Mouse (Mus musculus): Measurements from ENCODE around the gene Dusp27. TPM values are rescaled to one million over a fixed set of nuclear protein-coding genes. Genes with fewer than 3 reads are reported as not detected.

Dusp27 gene
- polyA plus RNA-seq, 1 experiment from 2014 or later, result 6.4 TPM

DNA sequence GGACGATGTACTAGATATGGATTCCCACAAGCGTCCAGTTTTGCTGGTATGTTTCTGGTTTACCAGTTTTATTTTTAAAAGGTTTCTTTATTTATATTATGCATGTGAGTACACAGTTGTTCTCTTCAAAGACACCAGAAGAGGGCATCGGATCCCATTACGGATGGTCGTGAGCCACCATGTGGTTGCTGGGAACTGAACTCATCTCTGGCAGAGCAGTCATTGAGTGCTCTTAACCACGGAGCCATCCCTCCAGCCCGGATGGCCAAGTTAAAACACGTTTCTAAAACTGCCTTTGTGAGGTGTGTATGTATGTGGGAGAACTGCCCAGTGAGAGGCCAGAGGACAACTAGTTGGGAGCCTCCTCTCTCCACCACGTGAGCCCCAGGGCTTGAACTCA lies 30.9 kb upstream of the Dusp27 start:
- Histone ChIP-seq H3K9ac (no peak overlapping the region), H3K27ac (replicated peaks) (no peak overlapping the region), H3K4me2 (replicated peaks) (no peak overlapping the region), H3K4me3 (replicated peaks) (no peak overlapping the region), H3K36me3 (no peaks in the 10 kb centered on the region), H3K27me3 (peaks cover 39% of the 10 kb centered on the region), H3K4me1 (peaks cover 15% of the 10 kb centered on the region), H3K9me3 (replicated peaks) (no peaks in the 10 kb centered on the region)
- WGBS, result 60% methylated on average over 9 of the region's 9 CpGs
- ATAC-seq (ENCODE audit: insufficient number of reproducible peaks, low FRiP score, low TSS enrichment, low read depth), result no peak

- WGBS, result 82% methylated on average over 12 of the region's 12 CpGs
- Histone ChIP-seq H3K9ac (no peak overlapping the region), H3K27me3 (peaks cover 39% of the 10 kb centered on the region)
Measured at GRCm38 (mm10) chr1:166157712-166158111, 30.0 kb upstream of the Dusp27 start.

GRCm38 (mm10) chr1:166155113-166155494 lies 27.4 kb upstream of the Dusp27 start:
- no peak overlapping the region for H3K9ac ChIP-seq
- 53% methylated on average over 10 of the region's 10 CpGs for WGBS
- H3K4me2 ChIP-seq (replicated peaks), result no peak overlapping the region
- H3K36me3 ChIP-seq, result no peaks in the 10 kb centered on the region
- peaks cover 34% of the 10 kb centered on the region for H3K27me3 ChIP-seq
- H3K9me3 ChIP-seq (replicated peaks), result no peaks in the 10 kb centered on the region
- no peak for ATAC-seq (ENCODE audit: insufficient number of reproducible peaks, low FRiP score, low TSS enrichment, low read depth)
- no peak overlapping the region for H3K27ac ChIP-seq (replicated peaks)
- peaks cover 10% of the 10 kb centered on the region for H3K4me1 ChIP-seq
- no peak overlapping the region for H3K4me3 ChIP-seq (replicated peaks)

More at GRCm38 (mm10) chr1:166157712-166158111, 30.0 kb upstream of the Dusp27 start:
- H3K4me2 ChIP-seq (replicated peaks), result no peak overlapping the region
- ATAC-seq (ENCODE audit: insufficient number of reproducible peaks, low FRiP score, low TSS enrichment, low read depth), result no peak
- H3K36me3 ChIP-seq, result no peaks in the 10 kb centered on the region
- peaks cover 15% of the 10 kb centered on the region for H3K4me1 ChIP-seq
- H3K27ac ChIP-seq (replicated peaks), result no peak overlapping the region
- no peak overlapping the region for H3K4me3 ChIP-seq (replicated peaks)
- no peaks in the 10 kb centered on the region for H3K9me3 ChIP-seq (replicated peaks)

- Histone ChIP-seq H3K36me3 (no peaks in the 10 kb centered on the region), H3K4me3 (replicated peaks) (peak overlapping the region; percentile 16), H3K4me2 (replicated peaks) (peak overlapping the region; percentile 39), H3K4me1 (peaks cover 10% of the 10 kb centered on the region), H3K9me3 (replicated peaks) (no peaks in the 10 kb centered on the region), H3K9ac (0 out of 2 replicates have a peak overlapping the region, but pooled peaks have one; percentile 1), H3K27ac (replicated peaks) (no peak overlapping the region), H3K27me3 (peaks cover 29% of the 10 kb centered on the region)
- 14% methylated on average over 29 of the region's 29 CpGs for WGBS
- ATAC-seq (ENCODE audit: insufficient number of reproducible peaks, low FRiP score, low TSS enrichment, low read depth), result no peak
Measured at GRCm38 (mm10) chr1:166154162-166155112, 26.7 kb upstream of the Dusp27 start.

GRCm38 (mm10) chr1:166153351-166154120 lies 25.8 kb upstream of the Dusp27 start:
- H3K27ac ChIP-seq (replicated peaks), result no peak overlapping the region
- WGBS, result 10% methylated on average over 18 of the region's 18 CpGs
- no peak overlapping the region for H3K4me3 ChIP-seq (replicated peaks)
- ATAC-seq (ENCODE audit: insufficient number of reproducible peaks, low FRiP score, low TSS enrichment, low read depth), result no peak
- H3K9ac ChIP-seq, result no peak overlapping the region
- no peaks in the 10 kb centered on the region for H3K36me3 ChIP-seq
- H3K4me1 ChIP-seq, result peaks cover 10% of the 10 kb centered on the region
- H3K27me3 ChIP-seq, result peaks cover 22% of the 10 kb centered on the region
- H3K9me3 ChIP-seq (replicated peaks), result no peaks in the 10 kb centered on the region
- H3K4me2 ChIP-seq (replicated peaks), result peak overlapping the region; percentile 39; the same call in 1 of the 2 replicates

GRCm38 (mm10) chr1:166152034-166152433 lies 24.3 kb upstream of the Dusp27 start:
- Histone ChIP-seq H3K27ac (replicated peaks) (no peak overlapping the region), H3K4me2 (replicated peaks) (no peak overlapping the region), H3K9ac (no peak overlapping the region), H3K36me3 (no peaks in the 10 kb centered on the region), H3K27me3 (peaks cover 22% of the 10 kb centered on the region), H3K4me1 (peaks cover 10% of the 10 kb centered on the region), H3K9me3 (replicated peaks) (no peaks in the 10 kb centered on the region), H3K4me3 (replicated peaks) (no peak overlapping the region)
- WGBS, result 87% methylated on average over 10 of the region's 10 CpGs
- ATAC-seq (ENCODE audit: insufficient number of reproducible peaks, low FRiP score, low TSS enrichment, low read depth), result no peak

GRCm38 (mm10) chr1:166151341-166151740 lies 23.6 kb upstream of the Dusp27 start:
- Histone ChIP-seq H3K4me3 (replicated peaks) (no peak overlapping the region), H3K4me2 (replicated peaks) (no peak overlapping the region), H3K27me3 (peaks cover 22% of the 10 kb centered on the region), H3K36me3 (no peaks in the 10 kb centered on the region), H3K9me3 (replicated peaks) (no peaks in the 10 kb centered on the region), H3K4me1 (peaks cover 10% of the 10 kb centered on the region), H3K27ac (replicated peaks) (no peak overlapping the region), H3K9ac (no peak overlapping the region)
- no peak for ATAC-seq (ENCODE audit: insufficient number of reproducible peaks, low FRiP score, low TSS enrichment, low read depth)
- 59% methylated on average over 11 of the region's 11 CpGs for WGBS

DNA sequence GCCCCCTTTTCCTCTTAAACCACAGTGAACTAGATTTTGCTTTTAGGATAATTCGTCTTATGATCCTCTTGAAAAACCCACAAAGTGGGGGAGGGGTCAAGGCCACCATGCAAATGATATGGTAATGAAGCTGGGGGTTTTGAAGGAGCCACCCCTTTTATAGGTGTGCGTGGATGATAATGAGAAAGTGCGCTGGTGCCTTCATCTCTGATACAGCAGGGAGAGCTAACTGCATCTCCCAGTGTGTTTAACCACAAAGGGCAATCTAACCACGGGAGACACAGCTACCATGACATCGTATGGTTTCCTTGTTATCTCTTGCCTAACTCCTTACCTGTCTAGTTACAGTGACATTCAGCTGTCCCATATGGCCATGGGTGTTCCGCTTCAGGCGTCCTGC lies 22.3 kb upstream of the Dusp27 start:
- H3K9ac ChIP-seq, result no peak overlapping the region
- no peaks in the 10 kb centered on the region for H3K9me3 ChIP-seq (replicated peaks)
- H3K4me3 ChIP-seq (replicated peaks), result no peak overlapping the region
- no peak overlapping the region for H3K27ac ChIP-seq (replicated peaks)
- no peak overlapping the region for H3K4me2 ChIP-seq (replicated peaks)
- no peaks in the 10 kb centered on the region for H3K36me3 ChIP-seq
- peaks cover 10% of the 10 kb centered on the region for H3K4me1 ChIP-seq
- ATAC-seq (ENCODE audit: insufficient number of reproducible peaks, low FRiP score, low TSS enrichment, low read depth), result no peak
- 79% methylated on average over 7 of the region's 7 CpGs for WGBS
- H3K27me3 ChIP-seq, result peaks cover 13% of the 10 kb centered on the region

GRCm38 (mm10) chr1:166149441-166149840 lies 21.7 kb upstream of the Dusp27 start:
- H3K9ac ChIP-seq, result no peak overlapping the region
- 79% methylated on average over 4 of the region's 4 CpGs for WGBS
- no peak overlapping the region for H3K4me3 ChIP-seq (replicated peaks)
- peaks cover 7% of the 10 kb centered on the region for H3K27me3 ChIP-seq
- no peak overlapping the region for H3K4me2 ChIP-seq (replicated peaks)
- H3K4me1 ChIP-seq, result peaks cover 8% of the 10 kb centered on the region
- no peak overlapping the region for H3K27ac ChIP-seq (replicated peaks)
- H3K9me3 ChIP-seq (replicated peaks), result no peaks in the 10 kb centered on the region
- no peaks in the 10 kb centered on the region for H3K36me3 ChIP-seq
- no peak for ATAC-seq (ENCODE audit: insufficient number of reproducible peaks, low FRiP score, low TSS enrichment, low read depth)

DNA sequence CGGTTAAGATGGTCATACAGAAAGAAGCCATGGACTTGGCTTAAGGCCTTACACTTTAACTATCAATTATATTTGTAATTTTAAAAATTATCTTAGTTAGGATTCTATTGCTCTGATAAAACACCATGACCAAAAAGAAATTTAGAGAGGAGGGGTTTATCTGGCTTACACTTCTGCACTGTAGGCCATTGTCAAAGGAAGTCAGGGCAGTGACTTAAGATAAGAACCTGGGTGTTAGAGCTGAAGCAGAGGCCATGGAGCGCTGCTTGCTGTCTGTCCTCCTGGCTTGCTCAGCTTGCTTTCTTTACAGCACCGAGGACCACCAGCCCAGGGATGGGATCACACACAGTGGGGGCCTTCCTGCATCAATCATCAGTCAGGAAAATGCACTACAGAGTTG lies 19.9 kb upstream of the Dusp27 start:
- no peak for ATAC-seq (ENCODE audit: insufficient number of reproducible peaks, low FRiP score, low TSS enrichment, low read depth)
- no peak overlapping the region for H3K27ac ChIP-seq (replicated peaks)
- no peaks in the 10 kb centered on the region for H3K36me3 ChIP-seq
- H3K9me3 ChIP-seq (replicated peaks), result no peaks in the 10 kb centered on the region
- no peak overlapping the region for H3K9ac ChIP-seq
- 67% methylated on average over 3 of the region's 3 CpGs for WGBS
- no peaks in the 10 kb centered on the region for H3K4me1 ChIP-seq
- no peaks in the 10 kb centered on the region for H3K27me3 ChIP-seq
- H3K4me3 ChIP-seq (replicated peaks), result no peak overlapping the region
- no peak overlapping the region for H3K4me2 ChIP-seq (replicated peaks)

GRCm38 (mm10) chr1:166146626-166147025 lies 18.9 kb upstream of the Dusp27 start:
- no peak overlapping the region for H3K9ac ChIP-seq
- H3K27ac ChIP-seq (replicated peaks), result no peak overlapping the region
- H3K4me3 ChIP-seq (replicated peaks), result no peak overlapping the region
- ATAC-seq (ENCODE audit: insufficient number of reproducible peaks, low FRiP score, low TSS enrichment, low read depth), result no peak
- no peaks in the 10 kb centered on the region for H3K27me3 ChIP-seq
- H3K4me1 ChIP-seq, result no peaks in the 10 kb centered on the region
- no peaks in the 10 kb centered on the region for H3K36me3 ChIP-seq
- H3K9me3 ChIP-seq (replicated peaks), result no peaks in the 10 kb centered on the region
- WGBS, result 86% methylated on average over 11 of the region's 11 CpGs
- no peak overlapping the region for H3K4me2 ChIP-seq (replicated peaks)
